Mouse (Mus musculus) lung, adult 2 months (tissue): ENCODE results near the gene Tgfbr3.

Experiments
- CTCF ChIP-seq: fragments of 200-500 bp; IDR thresholded peaks from 2 replicates; pipeline ENCODE4 v1.5.1; 2011; ENCODE audit warnings: mild to moderate bottlenecking, low read length, control low read depth; ENCODE audit not compliant: insufficient read depth
- POLR2A ChIP-seq: fragments of 200-500 bp; IDR thresholded peaks from 2 replicates; pipeline ENCODE4 v1.6.1; 2011; ENCODE audit warnings: low read depth, mild to moderate bottlenecking, control low read depth, low read length, borderline replicate concordance; ENCODE audit errors: extremely low read depth

DNA sequence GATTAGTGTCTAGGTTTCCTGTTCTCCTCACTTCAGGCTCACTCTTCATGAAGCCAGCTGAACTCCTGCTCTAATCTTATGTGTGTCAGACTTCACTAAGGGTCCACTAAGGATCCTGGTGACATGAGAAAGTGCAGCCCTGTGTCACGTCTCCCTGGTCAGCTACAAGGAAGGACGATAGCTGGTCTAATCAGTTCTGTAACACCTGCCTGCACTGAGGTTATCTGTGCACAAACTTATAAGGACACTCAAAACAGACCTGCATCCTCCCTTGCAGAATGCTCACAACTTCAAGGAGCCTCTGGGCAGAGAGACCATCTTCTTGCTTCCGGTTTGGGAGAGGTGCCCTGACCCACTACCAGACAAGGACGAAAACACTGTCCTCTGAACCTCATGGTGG lies 107.6 kb downstream of the Tgfbr3 start:
- TF ChIP-seq POLR2A: no peak
- no peak for TF ChIP-seq CTCF
